Mouse (Mus musculus) CH12.LX (cell line): ENCODE data around the gene Atp4a. TPM values are rescaled to one million over a fixed set of nuclear protein-coding genes. Genes with fewer than 3 reads are reported as not detected.

ENCODE experiments used
- DNase-seq: peaks from one replicate; pipeline ENCODE4 v3.0.0-alpha.2; 2013; ENCODE audit errors: extremely low read depth
- H3K27ac ChIP-seq: 2 replicates; pipeline ENCODE4 v1.5.1; 2012; ENCODE audit warnings: low read depth, mild to moderate bottlenecking, control low read depth, moderate library complexity; ENCODE audit not compliant: insufficient read depth
- H3K27me3 ChIP-seq: replicated peaks from 2 replicates; pipeline ENCODE3; 2012; ENCODE audit warnings: inconsistent platforms
- H3K36me3 ChIP-seq, 2 experiments: replicated peaks in 1 of 2; 2 replicates each; pipeline versions ENCODE3 to v1.6.1; 2012; ENCODE audit warnings: inconsistent platforms in 1 of 2, low read length in 1 of 2, mild to moderate bottlenecking in 1 of 2, mixed read lengths in 1 of 2, moderate library complexity in 1 of 2; ENCODE audit not compliant: control insufficient read depth in 1 of 2, insufficient read depth in 1 of 2
- H3K4me1 ChIP-seq, 2 experiments: 2 replicates each; pipeline ENCODE4 v1.6.1; 2012; ENCODE audit warnings: inconsistent platforms in 1 of 2, moderate library complexity in 1 of 2; ENCODE audit not compliant: insufficient read depth in 2 of 2, control insufficient read depth in 1 of 2
- H3K4me2 ChIP-seq: 2 replicates; pipeline ENCODE4 v1.6.1; 2012; ENCODE audit warnings: low read depth, mild to moderate bottlenecking, control low read depth; ENCODE audit not compliant: poor library complexity, insufficient read depth, severe bottlenecking
- H3K4me3 ChIP-seq, 3 experiments: fragments of 150-350 bp in 1 of 3; sonication (generic) in 1 of 3; replicated peaks in 1 of 3; 2 replicates each; pipeline versions ENCODE3 to v1.5.1; 2011 to 2012; ENCODE audit warnings: low read depth in 2 of 3, low read length in 2 of 3, mild to moderate bottlenecking in 2 of 3, moderate library complexity in 2 of 3, control low read depth in 1 of 3, improper control_type of control experiment in 1 of 3, inconsistent platforms in 1 of 3, mixed read lengths in 1 of 3; ENCODE audit not compliant: poor library complexity in 1 of 3
- H3K79me2 ChIP-seq: replicated peaks from 2 replicates; pipeline ENCODE4 v1.6.1; 2012; ENCODE audit warnings: mild to moderate bottlenecking, moderate library complexity; ENCODE audit not compliant: control insufficient read depth, poor library complexity, insufficient read depth, severe bottlenecking; ENCODE audit errors: extremely low read depth
- H3K9ac ChIP-seq: 2 replicates; pipeline ENCODE4 v1.6.1; 2012; ENCODE audit warnings: low read depth, mild to moderate bottlenecking, control low read depth, moderate library complexity; ENCODE audit not compliant: insufficient read depth
- H3K9me3 ChIP-seq: replicated peaks from 2 replicates; pipeline ENCODE3; 2012; ENCODE audit warnings: low read length, inconsistent platforms, mixed read lengths
- BHLHE40 ChIP-seq: IDR thresholded peaks from 2 replicates; pipeline ENCODE4 v1.6.1; 2011; ENCODE audit warnings: mild to moderate bottlenecking, low read depth, low read length, improper control_type of control experiment
- CHD1 ChIP-seq: IDR thresholded peaks from 2 replicates; pipeline ENCODE4 v1.6.1; 2012; ENCODE audit warnings: low read depth, low read length, improper control_type of control experiment, inconsistent platforms
- CHD2 ChIP-seq: IDR thresholded peaks from 2 replicates; pipeline ENCODE4 v1.6.1; 2011; ENCODE audit warnings: low read length, improper control_type of control experiment
- CTCF ChIP-seq, 2 experiments: IDR thresholded peaks in 1 of 2; conservative IDR thresholded peaks in 1 of 2; 2 replicates each; pipeline ENCODE4 v1.5.1; 2011 to 2012; ENCODE audit warnings: low read depth in 2 of 2, low read length in 2 of 2, improper control_type of control experiment in 1 of 2, inconsistent platforms in 1 of 2, mild to moderate bottlenecking in 1 of 2, moderate library complexity in 1 of 2
- ELF1 ChIP-seq: IDR thresholded peaks from 2 replicates; pipeline ENCODE4 v1.6.1; 2014; ENCODE audit warnings: low read depth, mild to moderate bottlenecking, inconsistent platforms, low read length, improper control_type of control experiment
- EP300 ChIP-seq: IDR thresholded peaks from 2 replicates; pipeline ENCODE4 v1.6.1; 2011; ENCODE audit warnings: low read length, improper control_type of control experiment
- GABPA ChIP-seq: IDR thresholded peaks from 2 replicates; pipeline ENCODE4 v1.6.1; 2012; ENCODE audit warnings: low read depth, low read length, improper control_type of control experiment, inconsistent platforms; ENCODE audit not compliant: insufficient replicate concordance
- HCFC1 ChIP-seq: IDR thresholded peaks from 2 replicates; pipeline ENCODE4 v1.6.1; 2012; ENCODE audit warnings: low read depth, mild to moderate bottlenecking, inconsistent platforms, low read length, improper control_type of control experiment
- IRF4 ChIP-seq: IDR thresholded peaks from 2 replicates; pipeline ENCODE4 v1.6.1; 2014; ENCODE audit warnings: low read depth, mild to moderate bottlenecking, inconsistent platforms, low read length, improper control_type of control experiment
- JUN ChIP-seq: IDR thresholded peaks from 2 replicates; pipeline ENCODE4 v1.6.1; 2011; ENCODE audit warnings: low read depth, mild to moderate bottlenecking, low read length, improper control_type of control experiment, moderate library complexity; ENCODE audit not compliant: insufficient read depth
- JUND ChIP-seq: conservative IDR thresholded peaks from 2 replicates; pipeline ENCODE4 v1.6.1; 2011; ENCODE audit warnings: low read depth, low read length, improper control_type of control experiment
- KAT2A ChIP-seq: IDR thresholded peaks from 2 replicates; pipeline ENCODE4 v1.6.1; 2012; ENCODE audit warnings: low read length, improper control_type of control experiment, inconsistent platforms; ENCODE audit not compliant: insufficient replicate concordance
- MAFK ChIP-seq: IDR thresholded peaks from 2 replicates; pipeline ENCODE4 v1.6.1; 2011; ENCODE audit warnings: low read length, improper control_type of control experiment; ENCODE audit not compliant: insufficient replicate concordance
- MAZ ChIP-seq: IDR thresholded peaks from 2 replicates; pipeline ENCODE4 v1.6.1; 2012; ENCODE audit warnings: low read depth, mild to moderate bottlenecking, inconsistent platforms, low read length, improper control_type of control experiment, moderate library complexity
- MEF2A ChIP-seq: IDR thresholded peaks from 2 replicates; pipeline ENCODE4 v1.6.1; 2014; ENCODE audit warnings: low read depth, mild to moderate bottlenecking, inconsistent platforms, low read length, improper control_type of control experiment, borderline replicate concordance
- MXI1 ChIP-seq: IDR thresholded peaks from 2 replicates; pipeline ENCODE4 v1.6.1; 2011; ENCODE audit warnings: mild to moderate bottlenecking, low read depth, low read length, improper control_type of control experiment
- MYC ChIP-seq: IDR thresholded peaks from 2 replicates; pipeline ENCODE4 v1.6.1; 2011; ENCODE audit warnings: low read depth, mild to moderate bottlenecking, improper control_type of control experiment, low read length
- NELFE ChIP-seq: IDR thresholded peaks from 2 replicates; pipeline ENCODE4 v1.6.1; 2011; ENCODE audit warnings: low read depth, low read length, improper control_type of control experiment
- NRF1 ChIP-seq: IDR thresholded peaks from 2 replicates; pipeline ENCODE4 v1.6.1; 2014; ENCODE audit warnings: low read depth, mild to moderate bottlenecking, inconsistent platforms, low read length, improper control_type of control experiment, moderate library complexity
- PAX5 ChIP-seq: IDR thresholded peaks from 2 replicates; pipeline ENCODE4 v1.6.1; 2012; ENCODE audit warnings: low read length, inconsistent platforms, mixed read lengths
- POLR2A ChIP-seq: IDR thresholded peaks from 2 replicates; pipeline ENCODE4 v1.6.1; 2011; ENCODE audit warnings: low read depth, mild to moderate bottlenecking, improper control_type of control experiment, low read length
- POLR2AphosphoS2 ChIP-seq: IDR thresholded peaks from 2 replicates; pipeline ENCODE4 v1.6.1; 2011; ENCODE audit warnings: low read depth, low read length, improper control_type of control experiment
- RCOR1 ChIP-seq: conservative IDR thresholded peaks from 2 replicates; pipeline ENCODE4 v1.6.1; 2012; ENCODE audit warnings: low read depth, mild to moderate bottlenecking, inconsistent platforms, low read length, improper control_type of control experiment
- SIN3A ChIP-seq: IDR thresholded peaks from 2 replicates; pipeline ENCODE4 v1.6.1; 2012; ENCODE audit warnings: low read length, improper control_type of control experiment, inconsistent platforms
- SMC3 ChIP-seq: IDR thresholded peaks from 2 replicates; pipeline ENCODE4 v1.6.1; 2011; ENCODE audit warnings: low read depth, low read length, improper control_type of control experiment
- TBP ChIP-seq: conservative IDR thresholded peaks from 2 replicates; pipeline ENCODE4 v1.6.1; 2011; ENCODE audit warnings: low read depth, low read length, improper control_type of control experiment
- TCF12 ChIP-seq: IDR thresholded peaks from 2 replicates; pipeline ENCODE4 v1.6.1; 2014; ENCODE audit warnings: low read depth, mild to moderate bottlenecking, inconsistent platforms, low read length, improper control_type of control experiment
- UBTF ChIP-seq: IDR thresholded peaks from 2 replicates; pipeline ENCODE4 v1.6.1; 2012; ENCODE audit warnings: low read depth, mild to moderate bottlenecking, inconsistent platforms, low read length, improper control_type of control experiment, moderate library complexity
- USF1 ChIP-seq: IDR thresholded peaks from 2 replicates; pipeline ENCODE4 v1.6.1; 2014; ENCODE audit warnings: low read depth, mild to moderate bottlenecking, inconsistent platforms, low read length, improper control_type of control experiment
- ZMIZ1 ChIP-seq: IDR thresholded peaks from 2 replicates; pipeline ENCODE4 v1.6.1; 2012; ENCODE audit warnings: low read depth, mild to moderate bottlenecking, inconsistent platforms, low read length, improper control_type of control experiment
- ZNF384 ChIP-seq: IDR thresholded peaks from 2 replicates; pipeline ENCODE4 v1.6.1; 2012; ENCODE audit warnings: low read depth, low read length, improper control_type of control experiment, inconsistent platforms
- dilution Hi-C: fragments of 300-500 bp; cut with MboI; formaldehyde crosslinking; loops from 2 replicates; pipeline ENCODE4 v1.14.3; 2020; ENCODE audit warnings: low sequenced_read_pairs; ENCODE audit not compliant: extremely low pct_unique_long_range_greater_than_20kb, extremely low pct_ligation_motif_present
- in situ Hi-C: fragments of 300-500 bp; cut with MboI; formaldehyde crosslinking; loops from 3 replicates; pipeline ENCODE4 v1.14.3; 2019; ENCODE audit warnings: low sequenced_read_pairs, low pct_ligation_motif_present, low pct_unique_long_range_greater_than_20kb, mixed read lengths
- polyA plus RNA-seq: library from polyadenylated mRNA; unstranded; fragments of >175 nt; gene quantifications from 2 replicates; pipeline ENCODE4 v1.2.1, GENCODE M21; 2012; ENCODE audit warnings: low read depth; ENCODE audit not compliant: insufficient read length
- total RNA-seq, 2 experiments: library from RNA; depleted of rRNA; stranded (reverse); fragments of 300-350 nt in 1 of 2; fragments of >200 nt in 1 of 2; gene quantifications; 2 replicates each; pipeline ENCODE4 v1.2.3; 2012 to 2014

Gene Atp4a
- total and polyA plus RNA-seq, 3 experiments = 0.33 to 0.67 TPM; not detected in 1

- dilution Hi-C loops (no loop called here), in situ Hi-C loops (no loop called here)
- Histone ChIP-seq H3K9me3 (peaks cover 5% of the 10 kb centered on the region), H3K4me1 (peaks cover 20 to 59% of the 10 kb centered on the region in 2 experiments), H3K79me2 (no peaks in the 10 kb centered on the region), H3K36me3 (peaks cover 0 to 14% of the 10 kb centered on the region in 2 experiments), H3K4me2 (no peak overlapping the region), H3K9ac (no peak overlapping the region), H3K27ac (no peak overlapping the region), H3K27me3 (no peaks in the 10 kb centered on the region), H3K4me3 (no peak overlapping the region)
- no peak for TF ChIP-seq CHD2
- no peak for TF ChIP-seq NELFE
- TF ChIP-seq POLR2A = no peak
- TF ChIP-seq CTCF (conservative IDR thresholded peaks at IDR 0.05 in 1 of 2, IDR thresholded peaks at IDR 0.05 in 1 of 2; ENCODE audit: low read depth in 2 of 2, low read length in 2 of 2) = no peak
- no peak for TF ChIP-seq MXI1
- TF ChIP-seq MAFK = no peak
- no peak for TF ChIP-seq GABPA
- TF ChIP-seq HCFC1 = no peak
- TF ChIP-seq EP300 = no peak
- no peak for TF ChIP-seq TBP
- no peak for TF ChIP-seq ZMIZ1
- TF ChIP-seq BHLHE40 = no peak
- TF ChIP-seq SIN3A = no peak
- TF ChIP-seq ELF1 = no peak
- no peak for TF ChIP-seq RCOR1
- no peak for TF ChIP-seq MAZ
- no peak for TF ChIP-seq KAT2A
- TF ChIP-seq ZNF384 = no peak
- TF ChIP-seq POLR2AphosphoS2 = no peak
- no peak for TF ChIP-seq PAX5
- no peak for DNase-seq
Measured at GRCm38 (mm10) chr7:30744022-30744598, 32.1 kb downstream of the Atp4a start.

GRCm38 (mm10) chr7:30747525-30748204 lies 35.7 kb downstream of the Atp4a start:
- Histone ChIP-seq H3K4me2 (no peak overlapping the region), H3K4me1 (peaks cover 15 to 37% of the 10 kb centered on the region in 2 experiments)
- dilution Hi-C loops = no loop called here
- TF ChIP-seq TCF12 = no peak
- no peak for TF ChIP-seq CHD2
- no peak for TF ChIP-seq NELFE
- TF ChIP-seq POLR2AphosphoS2 = no peak
- TF ChIP-seq RCOR1 = no peak
- no peak for TF ChIP-seq USF1
- no peak for TF ChIP-seq MEF2A
- TF ChIP-seq UBTF = no peak
- no peak for TF ChIP-seq JUND
- no peak for TF ChIP-seq IRF4
- TF ChIP-seq NRF1 = no peak
- TF ChIP-seq TBP = no peak
- no peak for TF ChIP-seq ELF1
- TF ChIP-seq KAT2A = no peak
- no peak for TF ChIP-seq ZMIZ1
- TF ChIP-seq POLR2A = no peak
- peak; percentile 54; the same call in 1 of the 2 replicates for TF ChIP-seq ZNF384
- peak; percentile 63 for TF ChIP-seq BHLHE40
- peak in 1 of 2 experiments; percentile 47; a peak in 2 of 4 replicates for TF ChIP-seq CTCF (conservative IDR thresholded peaks at IDR 0.05 in 1 of 2, IDR thresholded peaks at IDR 0.05 in 1 of 2; ENCODE audit: low read depth in 2 of 2, low read length in 2 of 2)
- TF ChIP-seq SMC3 = no peak
- TF ChIP-seq MYC = no peak
- TF ChIP-seq HCFC1 = no peak
- no peak for TF ChIP-seq JUN
- TF ChIP-seq CHD1 = no peak

More at GRCm38 (mm10) chr7:30747525-30748204, 35.7 kb downstream of the Atp4a start:
- Histone ChIP-seq H3K27ac (no peak overlapping the region), H3K9me3 (no peaks in the 10 kb centered on the region), H3K9ac (no peak overlapping the region), H3K79me2 (no peaks in the 10 kb centered on the region), H3K4me3 (no peak overlapping the region), H3K36me3 (peaks cover 0 to 4% of the 10 kb centered on the region in 2 experiments), H3K27me3 (no peaks in the 10 kb centered on the region)
- DNase-seq = peak; percentile 56
- in situ Hi-C loops = no loop called here
